Mouse (Mus musculus): ENCODE results near the gene Eps15l1.

Eps15l1 gene

GRCm38 (mm10) chr8:72291104-72291503 lies 130.2 kb downstream of the Eps15l1 start:
- DNase-seq (ENCODE audit: low read depth, low spot score): no peak
